Mouse (Mus musculus): Measurements from ENCODE around the gene Tada1. TPM values are rescaled to one million over a fixed set of nuclear protein-coding genes. Genes with fewer than 3 reads are reported as not detected.

Gene Tada1
- total and polyA plus RNA-seq, 3 experiments, result 34.0 to 36.7 TPM; not detected in 1

- Histone ChIP-seq H3K9ac (ENCODE audit: control insufficient read depth, low read depth, low read length, poor library complexity, severe bottlenecking) (no peak overlapping the region), H3K9me3 (replicated peaks; ENCODE audit: insufficient read depth, low read length) (no peaks in the 10 kb centered on the region), H3K4me1 (ENCODE audit: control insufficient read depth in 1 of 2, insufficient read depth in 2 of 2, low read length in 2 of 2) (no peaks in the 10 kb centered on the region), H3K27ac (ENCODE audit: control insufficient read depth, low read depth, low read length) (no peak overlapping the region), H3K27me3 (ENCODE audit: control insufficient read depth in 1 of 2, insufficient read depth in 2 of 2, low read length in 2 of 2) (peaks cover 0 to 3% of the 10 kb centered on the region in 2 experiments; a peak in 2 of 4 replicates), H3K79me2 (ENCODE audit: control insufficient read depth, insufficient read depth, low read length, poor library complexity) (no peaks in the 10 kb centered on the region), H3K4me3 (ENCODE audit: control insufficient read depth in 1 of 2, insufficient read depth in 1 of 2, low read depth in 2 of 2, low read length in 2 of 2) (no peak overlapping the region), H3K36me3 (ENCODE audit: control insufficient read depth in 1 of 2, insufficient read depth in 2 of 2, low read length in 2 of 2) (no peaks in the 10 kb centered on the region)
- no peak for DNase-seq (ENCODE audit: low read depth, low spot score)
- TF ChIP-seq MYC (IDR thresholded peaks at IDR 0.05; ENCODE audit: low read depth, low read length) (no peak), ZKSCAN1 (IDR thresholded peaks at IDR 0.05; ENCODE audit: low read depth, low read length) (no peak), MXI1 (IDR thresholded peaks at IDR 0.05; ENCODE audit: low read depth, low read length) (no peak), JUND (IDR thresholded peaks at IDR 0.05; ENCODE audit: low read depth, low read length) (no peak), ZC3H11A (IDR thresholded peaks at IDR 0.05; ENCODE audit: low read depth, low read length) (no peak), MEF2A (IDR thresholded peaks at IDR 0.05; ENCODE audit: extremely low read depth, insufficient replicate concordance, low read depth, low read length, poor library complexity, severe bottlenecking) (no peak), POLR2A (IDR thresholded peaks at IDR 0.05; ENCODE audit: control insufficient read depth in 1 of 2, insufficient read depth in 1 of 2, low read depth in 1 of 2, low read length in 2 of 2, poor library complexity in 1 of 2) (no peak), MAX (IDR thresholded peaks at IDR 0.05; ENCODE audit: low read length) (no peak), UBTF (IDR thresholded peaks at IDR 0.05; ENCODE audit: borderline replicate concordance, insufficient read depth, low read depth, low read length) (no peak), TBP (IDR thresholded peaks at IDR 0.05; ENCODE audit: low read depth, low read length) (no peak), NRF1 (IDR thresholded peaks at IDR 0.05; ENCODE audit: insufficient read depth, low read depth, low read length, poor library complexity, severe bottlenecking) (no peak), TCF12 (IDR thresholded peaks at IDR 0.05; ENCODE audit: low read depth, low read length) (no peak), ETS1 (IDR thresholded peaks at IDR 0.05; ENCODE audit: low read depth, low read length) (no peak), GABPA (IDR thresholded peaks at IDR 0.05; ENCODE audit: low read depth, low read length) (no peak), NELFE (IDR thresholded peaks at IDR 0.05; ENCODE audit: low read depth, low read length) (no peak), MAFK (IDR thresholded peaks at IDR 0.05; ENCODE audit: borderline replicate concordance, low read depth, low read length) (no peak), ZNF384 (IDR thresholded peaks at IDR 0.05; ENCODE audit: low read depth, low read length) (no peak), ELF1 (IDR thresholded peaks at IDR 0.05; ENCODE audit: low read depth, low read length) (no peak)
Observed at GRCm38 (mm10) chr1:166345602-166346001, 33.3 kb upstream of the Tada1 start.

- no peak overlapping the region for H3K27ac ChIP-seq (ENCODE audit: control insufficient read depth, low read depth, low read length)
- no peak overlapping the region for H3K4me3 ChIP-seq (ENCODE audit: control insufficient read depth in 1 of 2, insufficient read depth in 1 of 2, low read depth in 2 of 2, low read length in 2 of 2)
- H3K9ac ChIP-seq (ENCODE audit: control insufficient read depth, low read depth, low read length, poor library complexity, severe bottlenecking), result no peak overlapping the region
- H3K9me3 ChIP-seq (replicated peaks; ENCODE audit: insufficient read depth, low read length), result no peaks in the 10 kb centered on the region
- H3K36me3 ChIP-seq (ENCODE audit: control insufficient read depth in 1 of 2, insufficient read depth in 2 of 2, low read length in 2 of 2), result no peaks in the 10 kb centered on the region
- TF ChIP-seq GABPA (IDR thresholded peaks at IDR 0.05; ENCODE audit: low read depth, low read length), result no peak
- no peak for TF ChIP-seq POLR2AphosphoS2 (IDR thresholded peaks at IDR 0.05; ENCODE audit: low read length)
- no peak for TF ChIP-seq BHLHE40 (IDR thresholded peaks at IDR 0.05; ENCODE audit: borderline replicate concordance, low read depth, low read length)
- no peak for TF ChIP-seq ZNF384 (IDR thresholded peaks at IDR 0.05; ENCODE audit: low read depth, low read length)
- no peak for TF ChIP-seq CHD2 (IDR thresholded peaks at IDR 0.05; ENCODE audit: low read length)
- no peak for TF ChIP-seq ETS1 (IDR thresholded peaks at IDR 0.05; ENCODE audit: low read depth, low read length)
- no peak for TF ChIP-seq RAD21 (IDR thresholded peaks at IDR 0.05; ENCODE audit: low read depth, low read length)
- TF ChIP-seq POLR2A (IDR thresholded peaks at IDR 0.05; ENCODE audit: control insufficient read depth in 1 of 2, insufficient read depth in 1 of 2, low read depth in 1 of 2, low read length in 2 of 2, poor library complexity in 1 of 2), result no peak
- TF ChIP-seq RCOR1 (IDR thresholded peaks at IDR 0.05; ENCODE audit: low read depth, low read length), result no peak
- no peak for TF ChIP-seq KAT2A (conservative IDR thresholded peaks at IDR 0.05; ENCODE audit: low read depth, low read length)
- no peak for TF ChIP-seq SIN3A (IDR thresholded peaks at IDR 0.05; ENCODE audit: low read length)
- TF ChIP-seq ELF1 (IDR thresholded peaks at IDR 0.05; ENCODE audit: low read depth, low read length), result no peak
- no peak for TF ChIP-seq MAX (IDR thresholded peaks at IDR 0.05; ENCODE audit: low read length)
- no peak for TF ChIP-seq ZMIZ1 (IDR thresholded peaks at IDR 0.05; ENCODE audit: low read depth, low read length)
- TF ChIP-seq USF2 (IDR thresholded peaks at IDR 0.05; ENCODE audit: borderline replicate concordance in 1 of 2, insufficient read depth in 1 of 2, low read depth in 1 of 2, low read length in 2 of 2), result no peak
- TF ChIP-seq POLR2AphosphoS5 (IDR thresholded peaks at IDR 0.05; ENCODE audit: borderline replicate concordance, low read depth, low read length), result no peak
- no peak for TF ChIP-seq CHD1 (IDR thresholded peaks at IDR 0.05; ENCODE audit: low read depth, low read length)
- no peak for TF ChIP-seq EP300 (IDR thresholded peaks at IDR 0.05; ENCODE audit: low read depth in 1 of 2, low read length in 2 of 2)
- TF ChIP-seq TBP (IDR thresholded peaks at IDR 0.05; ENCODE audit: low read depth, low read length), result no peak
- TF ChIP-seq GATA1 (IDR thresholded peaks at IDR 0.05; ENCODE audit: low read depth, low read length), result no peak
- peaks cover 0 to 3% of the 10 kb centered on the region in 2 experiments; a peak in 2 of 4 replicates for H3K27me3 ChIP-seq (ENCODE audit: control insufficient read depth in 1 of 2, insufficient read depth in 2 of 2, low read length in 2 of 2)
- no peak for DNase-seq (ENCODE audit: low read depth, low spot score)
- no peaks in the 10 kb centered on the region for H3K79me2 ChIP-seq (ENCODE audit: control insufficient read depth, insufficient read depth, low read length, poor library complexity)
- H3K4me1 ChIP-seq (ENCODE audit: control insufficient read depth in 1 of 2, insufficient read depth in 2 of 2, low read length in 2 of 2), result no peaks in the 10 kb centered on the region
Observed at GRCm38 (mm10) chr1:166346906-166347305, 32.0 kb upstream of the Tada1 start.
